Mouse (Mus musculus) E14TG2a.4 (cell line): ENCODE data around the gene 2810408A11Rik.
"Not testable (repeated sequence)": the region's sequence is repeated elsewhere in the genome, so short reads cannot be mapped to it uniquely, and the experiment has no call there.

Experiments
- H3K27me3 ChIP-seq: 2 replicates; pipeline ENCODE4 v1.6.1; 2014; ENCODE audit warnings: low read length, control low read depth; ENCODE audit not compliant: insufficient read depth
- H3K36me3 ChIP-seq: 2 replicates; pipeline ENCODE4 v1.6.1; 2014; ENCODE audit warnings: low read length, control low read depth; ENCODE audit not compliant: insufficient read depth
- H3K4me1 ChIP-seq: replicated peaks from 2 replicates; pipeline ENCODE4 v1.6.1; 2014; ENCODE audit warnings: low read depth, low read length, control low read depth
- H3K4me3 ChIP-seq: replicated peaks from 2 replicates; pipeline ENCODE4 v1.5.1; 2014; ENCODE audit warnings: mild to moderate bottlenecking, low read length
- H3K9me3 ChIP-seq: 2 replicates; pipeline ENCODE4 v1.6.1; 2014; ENCODE audit warnings: low read length, control low read depth
- CTCF ChIP-seq: conservative IDR thresholded peaks from 2 replicates; pipeline ENCODE4 v1.5.1; 2014; ENCODE audit warnings: low read length
- NANOG ChIP-seq: IDR thresholded peaks from 2 replicates; pipeline ENCODE4 v1.6.1; 2014; ENCODE audit warnings: borderline replicate concordance, low read length, mixed read lengths
- POU5F1 ChIP-seq: IDR thresholded peaks from 2 replicates; pipeline ENCODE4 v1.6.1; 2014; ENCODE audit warnings: low read length, borderline replicate concordance

Gene 2810408A11Rik

GRCm38 (mm10) chr11:69917379-69917948, 16.7 kb upstream of the 2810408A11Rik start:
- Histone ChIP-seq H3K36me3 (peaks cover 70% of the 10 kb centered on the region), H3K27me3 (no peaks in the 10 kb centered on the region), H3K4me3 (peak overlapping the region; percentile 98; the same call in 1 of the 2 replicates), H3K9me3 (no peaks in the 10 kb centered on the region), H3K4me1 (peaks cover 70% of the 10 kb centered on the region)
- TF ChIP-seq CTCF (no peak), NANOG (no peak), POU5F1 (no peak)

GRCm38 (mm10) chr11:69916652-69917378, 16.0 kb upstream of the 2810408A11Rik start:
- H3K9me3 ChIP-seq, H3K27me3 ChIP-seq: not testable (repeated sequence)
- Histone ChIP-seq H3K36me3 (peaks cover 76% of the 10 kb centered on the region), H3K4me3 (peak overlapping the region; percentile 98; the same call in 1 of the 2 replicates), H3K4me1 (peaks cover 70% of the 10 kb centered on the region)

- H3K4me3 ChIP-seq: peak overlapping the region; percentile 90; the same call in 1 of the 2 replicates
- H3K9me3 ChIP-seq: no peaks in the 10 kb centered on the region
- H3K4me1 ChIP-seq: peaks cover 79% of the 10 kb centered on the region
- TF ChIP-seq CTCF (peak; percentile 25), POU5F1 (no peak)
- H3K27me3 ChIP-seq: no peaks in the 10 kb centered on the region
- H3K36me3 ChIP-seq: peaks cover 85% of the 10 kb centered on the region
These were observed 15.2 kb upstream of the 2810408A11Rik start for GRCm38 (mm10) chr11:69915667-69916627.

GRCm38 (mm10) chr11:69914917-69915430, 14.2 kb upstream of the 2810408A11Rik start:
- H3K36me3 ChIP-seq: peaks cover 91% of the 10 kb centered on the region
- TF ChIP-seq CTCF (no peak), NANOG (no peak), POU5F1 (no peak)
- H3K27me3 ChIP-seq: no peaks in the 10 kb centered on the region
- H3K4me3 ChIP-seq: peak overlapping the region; percentile 90
- no peaks in the 10 kb centered on the region for H3K9me3 ChIP-seq
- H3K4me1 ChIP-seq: peaks cover 87% of the 10 kb centered on the region

GRCm38 (mm10) chr11:69914372-69914764, 13.6 kb upstream of the 2810408A11Rik start:
- no peaks in the 10 kb centered on the region for H3K9me3 ChIP-seq
- no peak for TF ChIP-seq NANOG
- peaks cover 91% of the 10 kb centered on the region for H3K36me3 ChIP-seq
- no peaks in the 10 kb centered on the region for H3K27me3 ChIP-seq
- peaks cover 85% of the 10 kb centered on the region for H3K4me1 ChIP-seq
- peak overlapping the region; percentile 90 for H3K4me3 ChIP-seq

- Histone ChIP-seq H3K36me3 (peaks cover 91% of the 10 kb centered on the region), H3K27me3 (no peaks in the 10 kb centered on the region), H3K4me3 (peak within 1 kb of the TSS; percentile 90), H3K4me1 (peaks cover 79% of the 10 kb centered on the region), H3K9me3 (no peaks in the 10 kb centered on the region)
- TF ChIP-seq POU5F1: no peak
These were observed 13.0 kb upstream of the 2810408A11Rik start, which contains the start of gene Gps2 for GRCm38 (mm10) chr11:69913554-69914371. Gps2 (plus strand) TSS chr11:69913888.

- Histone ChIP-seq H3K4me1 (peaks cover 71% of the 10 kb centered on the region), H3K4me3 (peak overlapping the region; percentile 90), H3K36me3 (peaks cover 91% of the 10 kb centered on the region), H3K27me3 (no peaks in the 10 kb centered on the region), H3K9me3 (no peaks in the 10 kb centered on the region)
- TF ChIP-seq CTCF: no peak
- TF ChIP-seq NANOG: no peak
- TF ChIP-seq POU5F1: no peak
These were observed 12.1 kb upstream of the 2810408A11Rik start for GRCm38 (mm10) chr11:69912716-69913530.
